Mouse (Mus musculus) c-Kit-positive CD71-positive TER-119-negative erythroid progenitor cells, embryonic 14.5 days (primary cell): ENCODE results near the gene Cox4i1.
A peak's percentile ranks its signal among the peaks of the same experiment; 100 is the strongest.

ENCODE experiments used
- DNase-seq: peaks from one replicate; pipeline ENCODE4 v3.0.0-alpha.2; 2013; ENCODE audit warnings: low read depth

Cox4i1 gene

GRCm38 (mm10) chr8:120667561-120668373 lies at the start of gene Cox4i1, which contains the start of gene Gm27021:
Cox4i1 (plus strand) TSS chr8:120668222.
Gm27021 (minus strand) TSS chr8:120668079.
- DNase-seq: peak; percentile 85

DNA sequence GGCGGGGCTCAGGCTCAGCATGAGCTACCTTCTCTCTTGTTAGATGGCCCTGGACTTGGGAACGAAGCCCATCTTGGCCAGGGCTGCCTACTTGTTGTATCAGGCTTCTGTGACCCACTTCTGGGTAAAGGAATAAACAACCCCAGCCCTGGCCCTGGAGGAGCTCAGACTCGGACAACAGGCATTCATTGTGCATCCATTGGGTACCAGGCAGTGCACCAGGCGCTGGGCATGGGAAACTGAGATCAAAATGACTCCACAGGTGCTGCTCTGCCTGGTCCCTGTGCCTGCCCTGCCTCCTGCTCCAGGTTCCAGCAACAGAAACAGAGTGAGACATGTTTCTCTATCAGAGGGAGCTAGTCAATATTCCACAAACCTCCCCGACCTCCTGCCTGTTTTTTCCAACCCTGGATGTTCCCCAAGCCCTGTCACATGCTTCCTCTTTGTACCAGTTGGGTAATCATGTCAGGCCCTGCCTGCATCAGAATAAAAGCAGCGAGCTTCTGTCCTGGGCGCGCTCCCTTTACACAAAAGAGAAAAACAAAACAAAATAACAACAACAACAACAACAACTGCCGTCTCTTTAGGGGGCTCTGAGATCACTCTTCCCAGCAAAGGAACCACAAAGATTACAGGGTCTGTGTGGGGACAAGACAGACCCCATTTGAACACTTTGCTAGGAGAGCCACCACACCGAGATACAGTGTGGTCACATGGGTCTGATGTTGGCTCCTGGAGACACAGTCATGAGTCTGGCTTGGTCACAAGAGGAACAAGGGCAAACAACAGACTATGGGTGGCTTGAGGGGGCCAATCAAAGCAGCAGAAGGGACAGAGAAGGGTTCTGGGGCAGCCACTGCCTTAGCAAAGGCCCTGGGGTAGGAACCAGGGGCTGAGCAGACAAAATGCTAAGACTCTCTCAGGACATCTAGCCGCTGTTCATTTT lies 48.5 kb upstream of the Cox4i1 start:
- DNase-seq: no peak

DNA sequence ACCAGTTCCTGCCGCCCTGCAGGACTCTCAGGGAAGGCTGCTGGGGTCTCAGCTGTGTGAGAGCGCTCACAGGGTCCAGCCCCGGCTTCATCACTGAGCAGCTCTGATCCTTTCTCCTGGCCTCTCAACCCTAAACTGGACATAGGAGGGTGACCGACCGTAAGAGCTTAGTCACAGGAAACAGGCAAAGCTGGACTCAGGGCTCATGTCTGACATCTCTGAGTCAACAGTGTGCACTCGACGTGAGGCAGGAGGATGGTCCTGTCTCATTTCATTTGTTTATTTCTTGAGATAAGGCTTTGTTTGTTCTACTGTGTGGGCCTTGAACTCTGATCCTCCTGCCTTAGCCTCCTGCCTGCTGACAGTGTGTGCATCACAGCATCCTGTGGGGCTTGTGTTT lies 47.6 kb upstream of the Cox4i1 start:
- DNase-seq: no peak

DNA sequence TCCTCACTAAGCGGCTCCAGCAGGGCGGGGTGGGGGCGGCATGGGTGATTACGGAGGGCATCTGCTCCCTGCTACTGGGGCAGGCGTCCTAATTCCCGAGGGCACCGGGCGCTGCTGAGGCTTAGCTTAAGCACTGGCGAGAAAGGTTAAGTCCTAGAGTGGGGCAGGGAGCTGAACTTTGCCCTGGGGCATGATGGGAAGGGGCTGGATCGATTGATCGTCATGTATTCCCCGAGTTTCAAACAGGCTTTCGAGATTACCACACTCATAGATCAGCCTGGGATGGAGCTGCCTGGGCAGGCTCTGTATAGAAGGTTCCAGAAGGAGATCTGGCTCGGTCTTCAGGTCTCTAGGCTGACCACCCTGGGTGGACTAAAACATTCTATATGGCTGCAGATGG lies 45.9 kb upstream of the Cox4i1 start:
- DNase-seq: no peak

DNA sequence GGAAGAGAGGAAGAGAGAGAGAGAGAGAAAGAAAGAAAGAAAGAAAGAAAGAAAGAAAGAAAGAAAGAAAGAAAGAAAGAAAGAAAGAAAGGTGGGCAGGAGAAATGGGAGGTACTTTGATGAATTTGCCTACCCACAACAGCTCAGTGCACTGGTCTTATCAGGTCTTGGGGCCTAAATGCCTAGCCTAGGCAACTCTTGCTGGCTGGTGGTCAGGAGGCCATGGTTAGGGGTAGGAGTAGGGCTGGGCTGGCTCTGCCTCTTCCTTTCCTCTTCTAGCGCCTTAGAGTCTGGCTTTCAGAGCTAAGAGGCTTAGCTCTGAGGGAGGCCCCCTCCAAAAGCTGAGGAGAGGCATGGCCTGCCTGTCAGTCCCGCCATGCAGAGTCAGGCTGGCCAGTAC lies 44.4 kb upstream of the Cox4i1 start:
- no peak for DNase-seq

GRCm38 (mm10) chr8:120626461-120626860 lies 41.6 kb upstream of the Cox4i1 start:
- DNase-seq: no peak

DNA sequence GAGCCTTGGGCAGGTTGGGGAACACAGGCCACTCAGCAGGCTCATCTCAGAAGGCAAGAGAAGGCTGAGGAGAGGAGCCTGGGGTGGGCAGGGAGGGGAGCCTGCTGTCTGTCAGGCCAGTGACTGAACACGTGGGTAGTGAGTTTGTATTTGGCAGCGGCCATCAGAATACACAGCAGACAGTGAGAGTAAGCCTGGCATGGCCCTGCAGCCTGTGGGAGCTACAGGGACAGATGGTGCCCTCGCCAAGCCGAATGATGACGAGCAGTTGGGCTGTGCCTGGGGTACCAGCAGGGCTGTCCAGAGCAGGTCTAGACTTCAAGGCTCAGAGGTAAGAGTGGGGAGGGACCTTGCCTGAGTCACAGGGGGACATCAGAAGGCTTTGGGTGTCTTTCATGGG lies 40.7 kb upstream of the Cox4i1 start:
- no peak for DNase-seq

- no peak for DNase-seq
Observed at GRCm38 (mm10) chr8:120630031-120630430, 38.0 kb upstream of the Cox4i1 start.

- DNase-seq: no peak
Observed at GRCm38 (mm10) chr8:120630848-120631247, 37.2 kb upstream of the Cox4i1 start.

DNA sequence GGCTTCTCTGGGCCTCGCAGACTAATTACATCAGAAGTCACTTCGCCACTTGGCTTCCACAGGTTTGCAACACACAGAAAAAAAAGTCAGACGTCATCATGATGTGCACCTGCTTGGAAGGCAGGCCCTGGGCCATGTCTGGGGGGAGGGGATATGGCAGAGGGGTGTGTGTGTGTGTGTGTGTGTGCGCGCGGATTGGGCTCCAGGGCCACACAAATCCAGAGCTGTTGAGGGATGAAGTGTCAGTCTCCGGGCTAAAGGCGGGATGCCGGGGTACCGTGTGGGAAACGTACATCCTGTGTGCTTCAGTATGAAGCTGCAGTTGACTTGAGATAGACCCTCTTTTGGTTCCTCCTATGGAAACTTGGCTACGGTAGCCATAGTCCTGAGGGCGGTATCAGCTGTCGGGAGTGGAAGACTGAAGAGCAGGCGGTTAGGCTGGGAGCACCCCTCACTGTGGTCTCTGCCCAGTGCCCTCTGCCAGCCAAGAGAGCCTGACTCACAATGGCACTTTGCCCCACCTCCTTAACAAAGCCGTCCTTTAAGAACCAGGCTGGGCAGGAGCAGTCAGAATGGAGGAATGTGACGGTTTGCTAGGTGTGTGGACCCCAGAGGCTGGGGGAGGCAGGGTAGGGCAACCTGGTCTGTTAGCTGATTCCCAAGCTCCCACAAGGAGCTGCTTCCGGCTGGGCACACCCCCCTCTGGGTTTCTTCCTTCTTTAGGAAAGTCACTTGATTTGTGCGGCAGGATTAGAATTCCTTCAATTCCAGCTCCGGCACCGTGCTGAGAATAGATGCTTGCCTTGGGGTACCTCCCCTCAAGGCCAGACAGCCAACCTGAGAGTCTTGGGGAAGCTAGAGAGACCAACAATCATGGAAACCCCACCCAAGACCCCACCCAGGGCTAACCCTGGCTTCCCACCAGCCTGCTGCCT lies 36.3 kb upstream of the Cox4i1 start:
- no peak for DNase-seq

GRCm38 (mm10) chr8:120632969-120633664 lies 34.9 kb upstream of the Cox4i1 start:
- DNase-seq: no peak

DNA sequence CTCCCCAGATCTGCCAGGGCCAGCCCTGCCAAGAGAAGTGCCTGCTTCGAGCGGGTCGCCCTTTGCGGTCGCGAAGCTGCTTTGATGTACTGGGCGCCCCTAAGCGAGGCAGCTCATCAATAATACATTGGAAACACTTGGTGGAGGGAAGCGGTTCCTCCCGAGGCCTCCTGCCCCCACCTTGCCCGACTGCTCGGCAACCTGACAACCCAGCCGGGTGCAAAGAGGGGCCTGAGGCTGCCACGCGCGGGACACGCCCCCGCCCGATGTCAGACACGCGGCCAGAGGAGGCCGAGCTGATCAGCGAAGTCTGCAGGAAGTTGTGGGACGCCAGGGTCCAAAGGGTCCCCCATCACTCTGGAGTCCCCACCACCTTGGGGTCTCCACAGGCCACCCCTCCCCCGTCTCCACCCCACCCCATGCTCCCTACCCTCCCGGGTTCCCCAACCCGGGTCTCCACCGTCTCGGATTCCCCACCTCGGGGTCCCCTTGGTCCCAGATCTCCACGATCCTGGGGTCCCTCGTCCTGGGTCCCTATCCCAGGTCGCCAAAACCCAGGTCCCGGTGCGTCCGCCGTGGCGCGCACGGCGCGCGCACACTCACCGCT lies 34.3 kb upstream of the Cox4i1 start:
- DNase-seq: no peak

GRCm38 (mm10) chr8:120634329-120634839 lies 33.6 kb upstream of the Cox4i1 start:
- DNase-seq: peak; percentile 22

- DNase-seq: no peak
Observed at GRCm38 (mm10) chr8:120641245-120641644, 26.8 kb upstream of the Cox4i1 start.

GRCm38 (mm10) chr8:120642031-120642662 lies 25.9 kb upstream of the Cox4i1 start:
- no peak for DNase-seq

- no peak for DNase-seq
Observed at GRCm38 (mm10) chr8:120644663-120645062, 23.4 kb upstream of the Cox4i1 start.

DNA sequence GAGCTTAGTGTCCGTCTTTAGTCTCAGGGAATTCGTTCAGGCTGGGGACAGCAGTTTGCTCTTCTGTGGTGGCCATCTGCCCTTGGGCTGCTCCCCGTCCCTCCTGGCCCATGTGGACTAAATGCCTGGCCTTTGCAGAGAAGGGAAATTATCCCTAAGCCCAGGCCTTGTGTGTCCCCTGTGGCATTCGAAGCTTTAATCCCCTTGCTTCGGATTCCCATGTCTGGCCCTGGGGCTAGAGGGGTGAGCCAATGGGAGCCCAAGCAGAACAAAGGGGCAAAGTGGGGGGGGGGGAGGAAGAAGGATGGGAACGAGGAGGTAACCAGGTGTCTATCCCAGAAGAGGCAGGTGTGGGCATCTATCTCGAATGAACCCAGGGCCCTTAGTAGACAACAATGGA lies 20.5 kb upstream of the Cox4i1 start, which contains the start of gene 1190005I06Rik:
TSS of gene 1190005I06Rik (minus strand) at position 101 of the 400 bp plus-strand sequence.
- no peak for DNase-seq

- no peak for DNase-seq
Observed at GRCm38 (mm10) chr8:120656322-120657052, 11.5 kb upstream of the Cox4i1 start.

DNA sequence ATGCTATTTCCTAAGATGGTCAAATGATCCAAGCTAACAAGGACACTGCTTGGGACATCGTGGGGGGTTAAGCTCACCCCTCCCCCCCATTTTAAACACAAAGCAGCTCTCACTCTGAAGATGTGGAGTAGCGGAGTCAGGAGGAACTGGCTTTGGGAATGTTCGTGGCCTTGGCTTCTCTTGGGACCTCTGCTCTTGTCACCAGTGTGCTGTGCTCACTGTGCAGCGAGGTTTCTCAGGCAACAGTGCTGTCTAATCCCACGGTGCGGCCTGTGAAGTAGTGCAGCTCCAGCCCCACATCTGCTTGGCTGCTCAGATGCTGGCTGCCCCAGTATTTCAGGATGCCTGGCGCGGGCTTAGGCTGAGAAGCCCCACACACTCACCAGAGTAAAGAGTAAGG lies 10.6 kb upstream of the Cox4i1 start:
- DNase-seq: no peak
